Mouse (Mus musculus): ENCODE measurements around the gene Slc17a2.
"Not testable (repeated sequence)": the region's sequence is repeated elsewhere in the genome, so short reads cannot be mapped to it uniquely, and the experiment has no call there.

The Slc17a2 gene

GRCm38 (mm10) chr13:23806422-23807052 is at the start of gene Slc17a2:
TSS of gene Slc17a2 (plus strand) at chr13:23806993.
- peak; percentile 30 for DNase-seq

GRCm38 (mm10) chr13:23757211-23757773 is 49.5 kb upstream of the Slc17a2 start:
- DNase-seq, result no peak

- no peak for DNase-seq
Observed at GRCm38 (mm10) chr13:23757921-23758320, 48.9 kb upstream of the Slc17a2 start.

GRCm38 (mm10) chr13:23759251-23759771 is 47.5 kb upstream of the Slc17a2 start:
- DNase-seq, result no peak

GRCm38 (mm10) chr13:23759916-23760239 is 46.9 kb upstream of the Slc17a2 start:
- no peak for DNase-seq

- no peak for DNase-seq
Observed at GRCm38 (mm10) chr13:23760240-23760971, 46.4 kb upstream of the Slc17a2 start.

GRCm38 (mm10) chr13:23760972-23761864 is 45.6 kb upstream of the Slc17a2 start, which contains the start of gene Hist1h4a:
TSS of gene Hist1h4a (minus strand) at chr13:23761230.
- peak; percentile 94 for DNase-seq

GRCm38 (mm10) chr13:23761871-23762821 is 44.6 kb upstream of the Slc17a2 start, which contains the start of gene Hist1h3a:
TSS of gene Hist1h3a (minus strand) at chr13:23762386.
- DNase-seq, result peak; percentile 51

GRCm38 (mm10) chr13:23763242-23763585 is 43.6 kb upstream of the Slc17a2 start:
- DNase-seq, result no peak

- peak; percentile 80 for DNase-seq
Observed at GRCm38 (mm10) chr13:23763586-23764323, 43.0 kb upstream of the Slc17a2 start, which contains the start of gene Hist1h1a. TSS of gene Hist1h1a (plus strand) at chr13:23763666.

GRCm38 (mm10) chr13:23764324-23765171 is 42.2 kb upstream of the Slc17a2 start:
- no peak for DNase-seq

- DNase-seq, result no peak
Observed at GRCm38 (mm10) chr13:23765172-23765513, 41.6 kb upstream of the Slc17a2 start.

- DNase-seq, result no peak
Observed at GRCm38 (mm10) chr13:23766772-23767171, 40.0 kb upstream of the Slc17a2 start.

- no peak for DNase-seq
Observed at GRCm38 (mm10) chr13:23768834-23769397, 37.9 kb upstream of the Slc17a2 start.

- DNase-seq, result not testable (repeated sequence)
Observed at GRCm38 (mm10) chr13:23769613-23770012, 37.2 kb upstream of the Slc17a2 start, which contains the start of gene Trim38. TSS of gene Trim38 (plus strand) at chr13:23769913.

GRCm38 (mm10) chr13:23772561-23773313 is 34.1 kb upstream of the Slc17a2 start:
- no peak for DNase-seq

- DNase-seq, result no peak
Observed at GRCm38 (mm10) chr13:23778339-23778738, 28.5 kb upstream of the Slc17a2 start.

GRCm38 (mm10) chr13:23779025-23779424 is 27.8 kb upstream of the Slc17a2 start:
- no peak for DNase-seq

- peak; percentile 13 for DNase-seq
Observed at GRCm38 (mm10) chr13:23792520-23792919, 14.3 kb upstream of the Slc17a2 start.
